Mouse (Mus musculus): ENCODE data around the gene Galm.
A peak's percentile ranks its signal among the peaks of the same experiment; 100 is the strongest.

Galm gene

DNA sequence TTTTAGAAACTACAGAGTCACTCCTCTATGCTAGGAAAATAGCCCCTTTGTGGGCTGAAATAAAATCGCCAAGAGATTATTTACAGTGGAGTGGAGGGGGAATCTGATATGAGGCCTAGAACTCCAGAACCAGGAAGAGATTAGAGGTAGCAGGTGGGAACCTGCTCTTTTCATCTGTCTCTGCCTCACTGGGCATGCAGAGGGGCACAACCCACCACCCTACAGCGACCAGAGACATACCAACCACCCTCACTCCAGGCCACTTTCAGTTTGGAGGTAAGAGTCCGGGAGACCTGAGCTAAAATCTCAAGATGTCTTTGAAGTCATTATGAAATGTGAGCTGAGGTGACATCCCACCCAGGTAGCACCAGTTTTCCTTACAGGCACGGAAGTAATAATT lies 2.1 kb downstream of the Galm start:
- DNase-seq, result no peak

DNA sequence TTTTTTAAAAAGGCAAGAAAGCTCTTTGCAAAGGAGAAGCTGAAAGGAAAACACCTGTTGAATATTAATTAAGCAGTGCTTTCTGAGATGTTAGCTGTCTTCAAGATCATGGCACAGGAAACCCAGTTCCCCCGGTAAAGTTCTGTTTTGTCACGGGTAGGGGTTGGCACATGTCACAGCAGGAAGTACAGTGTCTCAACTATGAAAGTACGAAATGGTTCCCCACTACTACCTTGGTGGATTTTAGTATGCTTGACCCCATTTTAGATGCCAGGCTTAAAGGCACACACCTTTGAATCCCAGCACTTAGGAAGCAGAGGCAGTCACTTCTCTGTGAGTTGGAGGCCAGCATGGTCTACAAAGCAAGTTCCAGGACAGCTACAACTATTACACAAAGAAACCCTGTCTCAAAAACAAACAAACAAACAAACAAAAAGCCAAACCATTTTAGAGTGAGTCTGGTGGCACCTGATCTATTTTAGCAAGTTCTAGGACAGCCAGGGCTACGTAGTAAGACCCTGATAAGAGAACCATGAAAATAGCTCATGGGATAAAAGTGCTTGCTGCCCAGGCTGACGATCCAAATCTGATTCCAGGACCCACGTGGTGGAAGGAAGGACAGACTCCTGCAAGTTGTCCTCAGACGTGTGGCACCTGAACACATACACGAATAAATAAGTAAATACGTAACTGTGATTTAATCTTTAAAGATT lies 3.6 kb downstream of the Galm start:
- DNase-seq, result no peak

GRCm38 (mm10) chr17:80131431-80131766 lies 4.1 kb downstream of the Galm start:
- no peak for DNase-seq

- DNase-seq, result no peak
Observed at GRCm38 (mm10) chr17:80131838-80132237, 4.6 kb downstream of the Galm start.

DNA sequence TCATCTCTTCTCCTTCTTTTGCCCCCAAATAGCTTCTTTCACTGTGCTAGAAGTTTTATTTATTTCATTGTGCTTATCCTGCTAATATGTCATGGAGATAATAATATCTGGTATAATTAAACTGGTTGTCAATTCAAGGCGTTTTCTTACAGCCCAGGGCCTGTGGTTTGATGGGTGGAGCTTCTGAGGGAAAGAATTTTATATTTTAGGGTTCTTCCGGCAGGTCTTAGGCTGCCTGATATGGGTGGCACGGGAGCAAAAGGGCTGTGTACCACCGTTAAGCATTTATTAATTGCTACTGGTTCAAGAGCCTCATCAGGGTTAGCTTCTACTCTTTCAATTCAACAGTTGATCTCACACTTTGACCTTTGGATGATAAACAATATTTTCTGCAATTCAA lies 5.2 kb downstream of the Galm start:
- DNase-seq, result no peak

- DNase-seq, result no peak
Observed at GRCm38 (mm10) chr17:80138434-80139162, 11.3 kb downstream of the Galm start.

DNA sequence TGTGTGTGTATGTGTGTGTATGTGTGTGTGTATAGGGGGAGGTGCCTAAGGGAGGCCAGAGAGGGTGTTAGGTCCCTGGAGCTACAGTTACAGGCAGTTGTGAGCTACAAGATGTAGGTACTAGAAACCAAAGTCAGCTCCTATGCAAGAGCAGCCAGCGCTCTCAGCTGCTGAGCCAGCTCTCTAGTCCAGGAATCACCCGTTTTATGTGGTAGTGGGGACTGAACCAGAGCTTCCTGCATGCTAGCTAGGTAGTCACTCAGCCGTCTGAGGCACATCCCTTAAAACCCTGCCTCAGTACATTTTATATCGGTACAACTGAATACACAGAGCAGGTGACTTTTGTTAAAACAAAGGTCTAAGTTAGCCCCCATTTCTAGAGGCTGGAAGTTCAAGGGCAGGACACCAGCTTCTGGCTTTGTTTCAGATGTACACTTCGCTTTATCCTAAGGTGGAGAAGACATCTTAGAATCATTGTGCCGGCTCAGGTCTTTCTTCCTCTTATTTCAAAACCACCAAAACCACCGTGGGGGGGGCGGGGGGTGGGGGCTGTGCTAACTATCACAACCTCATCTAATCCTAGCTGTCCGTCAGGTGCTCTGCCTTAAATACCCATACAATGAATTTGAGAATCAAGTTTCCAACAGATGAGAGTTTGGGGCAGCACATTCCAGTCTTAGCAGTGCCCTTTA lies 12.6 kb downstream of the Galm start:
- peak; percentile 38 to 52 for DNase-seq

DNA sequence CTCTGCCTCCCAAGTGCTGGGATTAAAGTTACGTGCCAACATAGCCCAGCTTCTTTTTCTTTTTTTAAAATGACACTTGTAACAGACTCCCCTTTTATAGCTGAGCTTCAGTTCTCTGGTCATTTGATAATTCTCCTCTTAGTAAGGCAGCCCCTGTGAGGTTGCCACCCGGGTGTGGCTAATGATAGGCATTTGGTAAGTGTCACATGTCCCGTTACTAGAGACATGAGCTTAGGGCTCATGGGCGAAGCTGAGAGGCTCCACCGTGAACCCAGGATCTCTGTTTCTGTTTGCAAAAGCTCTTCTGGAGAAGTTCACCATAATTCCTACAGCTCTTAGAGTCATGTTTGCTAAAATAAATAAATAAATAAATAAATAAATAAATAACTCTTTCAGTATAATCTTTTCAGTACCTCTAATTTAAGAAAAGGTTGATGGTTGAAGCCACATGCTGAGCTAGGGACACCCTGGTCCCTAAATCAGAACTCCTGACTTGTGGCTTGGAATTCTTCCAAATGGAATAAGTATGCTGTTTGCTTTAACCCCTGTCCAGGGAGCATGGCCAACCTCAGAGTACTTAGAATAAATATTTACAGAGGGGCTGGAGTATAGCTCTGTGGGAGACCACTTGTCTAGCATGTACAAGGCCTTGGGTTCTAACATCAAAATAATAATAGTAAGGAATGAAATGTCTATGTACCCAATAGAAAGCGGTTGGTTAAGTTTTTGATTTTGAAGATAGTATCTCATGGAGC lies 16.4 kb downstream of the Galm start:
- DNase-seq, result no peak

DNA sequence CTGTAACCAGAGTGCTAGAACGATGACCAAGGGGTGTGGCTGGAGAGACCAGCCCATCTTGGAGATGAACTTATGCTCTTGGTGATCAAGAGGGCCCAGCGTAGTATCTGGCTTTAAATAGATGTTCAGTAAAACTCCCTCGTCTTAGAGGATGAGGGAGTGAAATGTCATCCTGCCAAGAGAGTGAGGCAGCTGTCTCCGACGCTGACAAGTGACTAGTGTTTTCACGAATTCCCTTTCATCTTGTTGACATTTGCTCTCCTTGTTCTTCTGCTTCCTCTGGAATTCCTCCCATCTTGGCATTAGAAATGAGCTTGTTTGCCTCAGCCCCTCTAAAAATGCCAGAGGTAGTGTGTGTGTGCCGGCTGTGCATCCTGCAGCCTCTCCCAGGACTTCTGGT lies 17.9 kb downstream of the Galm start:
- DNase-seq, result no peak

DNA sequence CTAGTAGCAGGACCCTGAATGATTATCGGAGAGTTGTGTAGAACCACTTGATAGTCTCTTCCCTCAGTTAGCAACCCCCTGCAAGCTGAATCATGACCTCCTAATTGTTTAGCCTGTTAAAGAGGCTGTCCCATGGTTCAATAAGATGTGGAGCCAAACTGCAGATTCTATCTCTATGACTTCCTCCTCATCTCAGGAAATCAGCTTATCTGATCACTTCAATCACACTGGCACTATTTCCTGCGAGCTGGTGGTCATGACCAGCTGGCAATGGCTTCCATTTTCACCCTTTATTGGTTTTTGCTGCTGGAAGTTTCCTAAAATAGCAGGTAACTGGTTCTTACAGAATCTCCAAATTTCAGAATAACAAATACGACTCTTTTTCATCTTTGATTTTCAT lies 18.5 kb downstream of the Galm start:
- no peak for DNase-seq

DNA sequence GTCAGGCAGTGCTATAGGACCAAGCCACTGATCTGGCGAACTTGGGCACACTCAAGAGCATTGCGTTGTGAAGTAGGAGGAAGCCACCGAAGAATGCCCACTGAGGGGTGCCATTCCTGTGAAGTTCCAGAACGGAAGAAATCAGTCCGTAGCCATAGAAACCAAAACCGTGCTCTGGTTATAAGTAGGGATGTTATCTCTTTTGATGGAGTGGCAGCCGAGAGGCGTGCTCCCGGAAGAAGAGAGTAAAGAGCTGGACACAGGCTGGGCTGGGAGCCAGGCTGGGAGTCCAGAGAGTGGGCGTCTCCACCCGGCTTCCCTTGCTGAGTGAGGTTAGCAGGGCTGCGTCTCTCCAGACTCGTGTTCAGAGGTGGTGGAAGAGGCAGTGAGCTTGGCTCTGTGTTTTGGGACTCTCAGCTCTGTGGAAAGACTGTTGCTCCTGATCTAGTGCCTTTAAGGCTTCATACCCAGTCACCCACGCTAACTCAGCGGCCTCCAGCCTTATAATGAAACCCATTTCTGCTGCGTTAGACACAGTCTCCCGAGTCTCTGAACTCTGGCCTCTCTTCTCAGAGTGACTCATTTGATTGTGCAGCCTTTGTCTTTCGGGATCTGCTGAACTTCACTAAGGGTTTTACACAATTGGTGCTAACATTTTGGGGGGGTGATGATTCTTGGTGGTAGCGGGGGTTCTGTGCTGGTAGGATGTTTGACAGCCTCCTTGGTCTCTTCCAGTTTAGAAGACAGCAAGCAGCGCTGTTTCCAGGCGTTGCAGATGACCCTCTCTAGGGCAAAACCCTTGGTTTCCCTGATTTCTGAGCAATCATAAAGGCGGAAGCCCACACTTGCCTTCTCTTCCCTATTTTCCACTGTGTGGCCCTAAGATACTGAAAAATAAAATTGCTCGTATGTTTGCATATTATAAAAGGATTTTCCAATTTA lies 21.1 kb downstream of the Galm start:
- DNase-seq, result no peak

- DNase-seq, result no peak
Observed at GRCm38 (mm10) chr17:80148995-80149388, 21.7 kb downstream of the Galm start.

GRCm38 (mm10) chr17:80151353-80151752 lies 24.1 kb downstream of the Galm start:
- no peak for DNase-seq

DNA sequence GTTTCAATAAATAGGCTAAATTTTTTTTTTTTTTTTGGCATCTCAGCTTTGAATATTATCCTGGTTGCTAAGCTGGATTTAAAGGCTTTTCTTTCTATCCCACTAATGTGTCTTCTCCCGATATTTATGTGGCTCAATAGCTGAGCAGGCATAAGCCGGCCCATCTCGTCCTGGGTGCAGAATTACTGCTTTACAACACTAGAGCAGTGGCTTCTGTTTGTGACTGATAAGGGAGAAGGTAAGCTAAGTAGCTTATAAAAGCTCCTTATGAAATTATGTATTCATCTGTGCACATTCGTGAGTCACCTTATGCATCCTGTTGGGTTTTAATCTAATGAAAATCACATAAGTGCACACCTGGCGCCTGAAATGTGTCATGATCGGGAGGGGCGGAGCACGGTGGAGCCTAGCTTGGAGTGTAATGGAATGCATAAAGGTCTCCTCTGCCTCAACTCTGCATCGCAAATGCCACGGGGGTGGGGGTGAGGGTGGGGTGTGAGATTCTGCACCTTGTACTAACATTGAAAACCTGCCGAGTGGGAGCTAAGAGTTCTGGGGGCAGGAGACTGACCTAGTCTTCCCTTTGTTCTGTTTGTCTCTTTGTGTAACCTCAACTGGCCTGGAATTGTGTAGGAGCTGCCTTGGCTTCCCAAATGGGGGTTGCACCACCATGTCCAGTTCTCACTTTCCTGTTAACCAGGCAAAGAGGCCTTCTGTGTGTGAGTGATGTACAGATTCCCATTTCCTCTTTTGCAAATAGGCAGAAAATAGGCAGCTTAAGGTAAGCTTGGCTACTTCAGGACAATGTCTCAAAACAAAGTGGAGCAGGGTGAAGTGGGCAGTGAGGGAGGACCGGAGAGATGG lies 25.7 kb downstream of the Galm start:
- no peak for DNase-seq

- no peak for DNase-seq
Observed at GRCm38 (mm10) chr17:80153631-80154030, 26.4 kb downstream of the Galm start.

GRCm38 (mm10) chr17:80156905-80157304 lies 29.6 kb downstream of the Galm start:
- no peak for DNase-seq

DNA sequence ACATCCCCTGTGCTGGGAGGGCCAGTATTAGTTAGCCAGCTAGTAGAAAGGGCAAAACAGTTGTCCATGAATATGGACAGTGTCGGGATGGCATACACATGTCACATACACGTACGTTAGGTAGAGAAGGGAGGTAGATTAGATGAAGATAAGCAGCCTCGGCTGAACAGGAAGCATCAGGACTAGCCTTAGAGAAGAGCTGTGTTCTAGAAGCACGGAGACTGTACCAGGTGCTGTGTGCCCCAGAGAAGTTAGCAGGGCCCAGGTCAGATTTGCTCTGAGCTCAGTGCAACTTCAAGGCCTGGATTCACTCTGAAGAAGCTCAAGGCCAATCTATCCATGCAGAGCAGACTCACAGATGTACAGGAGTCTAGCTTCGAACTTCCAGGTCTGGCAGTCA lies 30.2 kb downstream of the Galm start:
- DNase-seq, result no peak

DNA sequence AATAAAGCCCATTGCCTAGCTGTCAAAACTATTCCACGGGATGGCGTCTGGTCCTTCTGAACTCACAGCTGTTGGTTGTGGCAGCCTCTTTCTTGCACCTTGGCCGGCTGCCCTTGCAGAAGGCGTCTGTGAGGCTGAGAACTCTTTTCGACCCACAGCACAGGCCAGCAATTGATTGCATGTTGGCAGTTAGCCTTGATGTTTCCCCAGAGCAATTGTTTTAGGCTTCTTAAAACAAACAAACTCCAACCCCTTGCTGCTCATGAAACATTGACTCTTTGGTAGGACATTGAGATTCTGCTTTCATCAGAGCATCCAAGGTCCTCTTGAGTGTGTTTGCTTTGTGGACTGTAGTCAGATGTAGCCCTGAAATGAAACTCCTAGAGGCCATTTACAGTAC lies 33.2 kb downstream of the Galm start:
- DNase-seq, result no peak

DNA sequence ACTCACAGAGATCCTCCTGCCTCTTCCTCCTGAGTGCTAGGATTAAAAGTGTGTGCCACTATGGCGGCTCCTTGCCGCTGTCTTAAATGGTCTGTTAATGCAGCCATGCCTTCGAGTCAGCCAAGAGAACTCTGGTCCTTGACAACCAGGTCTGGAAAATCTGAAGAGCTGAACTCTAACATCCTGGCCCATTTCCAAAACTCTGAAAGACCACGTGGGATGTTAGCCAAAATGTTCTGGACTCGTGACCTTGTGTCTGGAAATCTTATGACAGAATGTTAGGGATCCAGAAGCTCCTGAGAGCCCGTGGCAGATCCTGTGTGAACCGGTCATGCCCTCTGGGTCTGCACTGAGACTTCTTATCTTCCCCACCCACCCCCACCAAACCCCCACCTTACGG lies 36.7 kb downstream of the Galm start:
- DNase-seq, result no peak

- no peak for DNase-seq
Observed at GRCm38 (mm10) chr17:80165741-80166140, 38.5 kb downstream of the Galm start.

DNA sequence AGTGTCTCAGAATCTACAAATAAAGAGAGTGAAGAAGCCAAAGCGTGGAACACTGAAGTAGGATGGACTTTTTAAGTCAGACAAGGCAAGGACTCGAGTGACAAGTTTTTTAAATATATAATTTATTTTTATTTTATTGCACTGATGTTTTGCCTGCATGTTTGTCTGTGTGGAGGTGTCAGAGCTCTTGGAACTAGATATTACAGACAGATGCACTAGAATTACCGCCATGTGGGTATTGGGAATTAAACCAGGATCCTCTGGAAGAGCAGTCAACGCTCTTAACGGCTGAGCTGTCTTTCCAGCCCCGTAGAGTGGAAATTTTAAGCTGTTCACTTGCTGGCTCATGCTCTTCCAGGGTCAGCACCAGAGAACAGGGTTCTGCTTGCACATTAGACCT lies 39.1 kb downstream of the Galm start:
- no peak for DNase-seq

Measured in B cell, adult 2 months (primary cell).